Mouse (Mus musculus): Measurements from ENCODE around the gene Crbn.

DNA sequence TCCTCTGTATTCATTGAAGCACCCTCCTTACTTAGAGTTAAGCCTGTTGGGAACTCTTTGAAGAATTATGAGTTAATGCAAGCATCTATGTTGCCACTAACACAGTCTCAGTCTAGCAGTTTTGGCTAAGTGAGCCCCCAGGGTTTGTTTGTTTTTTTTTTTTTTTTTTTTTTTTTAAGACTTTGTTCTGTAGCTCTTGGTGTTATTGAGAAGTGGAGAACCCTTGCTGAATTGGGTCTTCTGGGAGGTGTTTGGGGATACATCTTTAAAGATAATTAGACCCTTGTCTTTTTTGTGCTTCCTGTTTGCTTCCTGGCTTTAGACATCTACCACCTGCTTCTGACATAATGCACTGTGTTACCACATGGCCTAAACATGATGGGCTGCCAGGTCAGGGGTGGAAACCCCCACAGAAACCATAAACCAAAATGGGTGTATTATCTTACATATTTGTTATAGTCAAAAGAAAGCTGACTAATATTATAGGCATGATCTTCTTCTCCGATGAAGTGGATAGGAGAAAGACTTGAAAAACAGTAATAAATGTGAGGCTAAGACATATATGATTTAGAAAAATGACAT, 59.5 kb downstream of the Crbn start:
- TF ChIP-seq CTCF (IDR thresholded peaks at IDR 0.05) (no peak), EP300 (IDR thresholded peaks at IDR 0.05) (no peak)

Data from lung, postnatal 0 days (tissue).